Mouse (Mus musculus) liver, postnatal 0 days (tissue): ENCODE measurements around the gene Timm8a2.

Experiments used
- CTCF ChIP-seq: sonication (generic); IDR thresholded peaks from 2 replicates; pipeline ENCODE4 v1.5.1; 2016; ENCODE audit warnings: antibody characterized with exemption, low read depth
- EP300 ChIP-seq: IDR thresholded peaks from 2 replicates; pipeline ENCODE4 v1.6.1; 2016; ENCODE audit warnings: antibody characterized with exemption, low read depth, mild to moderate bottlenecking

DNA sequence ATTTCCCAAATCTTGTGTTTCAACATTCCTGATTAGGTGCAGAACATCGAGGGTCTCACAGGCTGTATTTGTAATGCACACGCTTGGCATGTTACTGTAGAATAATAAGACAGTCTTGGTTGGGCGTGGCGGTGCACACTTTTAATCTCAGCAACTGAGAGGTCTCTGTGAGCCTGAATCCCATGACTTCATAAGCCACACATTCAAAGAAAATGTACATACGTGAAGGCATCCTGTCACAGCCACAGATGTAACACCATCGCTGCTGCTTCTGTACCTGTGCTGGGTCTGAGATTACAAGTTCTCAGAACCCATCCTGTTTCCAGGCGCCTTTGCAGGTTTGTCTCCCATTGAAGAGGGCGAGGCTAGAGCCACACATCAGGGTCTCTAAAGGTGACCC is 22.7 kb upstream of the Timm8a2 start:
- TF ChIP-seq EP300: no peak
- TF ChIP-seq CTCF: no peak
